Mouse (Mus musculus) midbrain, embryonic 12.5 days (tissue): ENCODE results near the gene Phactr4. TPM values are rescaled to one million over a fixed set of nuclear protein-coding genes. Genes with fewer than 3 reads are reported as not detected.

Experiments used
- ATAC-seq: fragments of 200-750 bp; cut with Nextera tagmentation; 2 replicates; pipeline ENCODE4 v1.8.0; 2017; ENCODE audit warnings: low read depth, moderate TSS enrichment, moderate library complexity; ENCODE audit not compliant: low FRiP score
- H3K27ac ChIP-seq: fragments of 300-500 bp; sonication (generic); replicated peaks from 2 replicates; pipeline ENCODE4 v1.5.1; 2016; ENCODE audit warnings: mild to moderate bottlenecking
- H3K27me3 ChIP-seq: fragments of 300-500 bp; sonication (generic); 2 replicates; pipeline ENCODE4 v1.6.1; 2016; ENCODE audit warnings: mild to moderate bottlenecking
- H3K36me3 ChIP-seq: fragments of 300-500 bp; sonication (generic); 2 replicates; pipeline ENCODE4 v1.6.1; 2016
- H3K4me1 ChIP-seq: fragments of 300-500 bp; sonication (generic); 2 replicates; pipeline ENCODE4 v1.6.1; 2016
- H3K4me2 ChIP-seq: fragments of 300-500 bp; sonication (generic); replicated peaks from 2 replicates; pipeline ENCODE4 v1.6.1; 2016; ENCODE audit warnings: mild to moderate bottlenecking, moderate library complexity
- H3K4me3 ChIP-seq: fragments of 300-500 bp; sonication (generic); 2 replicates; pipeline ENCODE4 v1.5.1; 2016; ENCODE audit warnings: mild to moderate bottlenecking
- H3K9ac ChIP-seq: fragments of 300-500 bp; sonication (generic); replicated peaks from 2 replicates; pipeline ENCODE4 v1.6.1; 2016; ENCODE audit warnings: mild to moderate bottlenecking, moderate library complexity
- H3K9me3 ChIP-seq: fragments of 300-500 bp; sonication (generic); 2 replicates; pipeline ENCODE4 v1.6.1; 2016; ENCODE audit warnings: mild to moderate bottlenecking
- whole genome bisulfite sequencing: fragments of 180-500 bp; shearing (Covaris S2); methylation state at CpG from one replicate; pipeline ENCODE4 v1.1.7; 2016; 5-methylcytosine and 5-hydroxymethylcytosine counted together
- polyA plus RNA-seq: library from polyadenylated mRNA; unstranded; fragments of >200 nt; fragmentation: Nextera tagmentation; extraction: Ambion mirVana; gene quantifications from 2 replicates; pipeline ENCODE4 v1.2.1, GENCODE M21; 2016

Gene Phactr4
- polyA plus RNA-seq = 19.7 and 20.7 TPM in 2 replicates

- peak within 1 kb of the TSS; percentile 96 for H3K27ac ChIP-seq
- H3K27me3 ChIP-seq = no peaks in the 10 kb centered on the region
- peak within 1 kb of the TSS; percentile 69 for H3K4me2 ChIP-seq
- H3K9me3 ChIP-seq = no peaks in the 10 kb centered on the region
- peak within 1 kb of the TSS; percentile 85 for H3K9ac ChIP-seq
- under 1% methylated on average over 58 of the region's 73 CpGs for WGBS
- H3K4me3 ChIP-seq = peak within 1 kb of the TSS; percentile 80
- H3K4me1 ChIP-seq = peaks cover 12% of the 10 kb centered on the region
- peak; percentile 99 for ATAC-seq
- no peaks in the 10 kb centered on the region for H3K36me3 ChIP-seq
Observed at GRCm38 (mm10) chr4:132421923-132422782, at the start of gene Phactr4. Gene Phactr4 (minus strand): TSS chr4:132422489.

GRCm38 (mm10) chr4:132469873-132470272, 47.6 kb upstream of the Phactr4 start:
- Histone ChIP-seq H3K9ac (no peak overlapping the region), H3K27ac (no peak overlapping the region), H3K4me3 (no peak overlapping the region), H3K4me1 (no peaks in the 10 kb centered on the region), H3K27me3 (no peaks in the 10 kb centered on the region), H3K4me2 (no peak overlapping the region), H3K36me3 (no peaks in the 10 kb centered on the region), H3K9me3 (no peaks in the 10 kb centered on the region)
- 36% methylated on average over 3 of the region's 3 CpGs for WGBS
- no peak for ATAC-seq

GRCm38 (mm10) chr4:132464255-132464613, 41.9 kb upstream of the Phactr4 start:
- Histone ChIP-seq H3K27me3 (no peaks in the 10 kb centered on the region), H3K4me2 (peak overlapping the region; percentile 74), H3K9ac (no peak overlapping the region; the same call in 1 of the 2 replicates), H3K4me1 (peaks cover 17% of the 10 kb centered on the region), H3K9me3 (no peaks in the 10 kb centered on the region), H3K4me3 (peak overlapping the region; percentile 90), H3K36me3 (peaks cover 22% of the 10 kb centered on the region), H3K27ac (no peak overlapping the region)
- ATAC-seq = peak; percentile 47; the same call in 1 of the 2 replicates
- WGBS = 4% methylated on average over 5 of the region's 5 CpGs

GRCm38 (mm10) chr4:132463430-132464254, 41.4 kb upstream of the Phactr4 start, which contains the start of gene Med18:
Gene Med18 (minus strand): TSS chr4:132463921.
- H3K4me3 ChIP-seq = peak within 1 kb of the TSS; percentile 90
- peak; percentile 95 for ATAC-seq
- H3K9ac ChIP-seq = peak within 1 kb of the TSS; percentile 83
- peaks cover 17% of the 10 kb centered on the region for H3K4me1 ChIP-seq
- H3K4me2 ChIP-seq = peak within 1 kb of the TSS; percentile 74
- no peak within 1 kb of the TSS; the same call in 1 of the 2 replicates for H3K27ac ChIP-seq
- under 1% methylated on average over 44 of the region's 44 CpGs for WGBS
- H3K36me3 ChIP-seq = peaks cover 24% of the 10 kb centered on the region
- H3K9me3 ChIP-seq = no peaks in the 10 kb centered on the region
- no peaks in the 10 kb centered on the region for H3K27me3 ChIP-seq

- Histone ChIP-seq H3K36me3 (peaks cover 32% of the 10 kb centered on the region), H3K4me1 (peaks cover 17% of the 10 kb centered on the region), H3K9ac (peak overlapping the region; percentile 83), H3K4me2 (peak overlapping the region; percentile 74), H3K27ac (no peak overlapping the region), H3K27me3 (no peaks in the 10 kb centered on the region), H3K4me3 (peak overlapping the region; percentile 90), H3K9me3 (no peaks in the 10 kb centered on the region)
- ATAC-seq = no peak
- WGBS = 17% methylated on average over 11 of the region's 11 CpGs
Observed at GRCm38 (mm10) chr4:132462836-132463235, 40.5 kb upstream of the Phactr4 start.

GRCm38 (mm10) chr4:132460225-132460624, 37.9 kb upstream of the Phactr4 start:
- 92% methylated on average over 8 of the region's 8 CpGs for WGBS
- no peaks in the 10 kb centered on the region for H3K9me3 ChIP-seq
- H3K36me3 ChIP-seq = peaks cover 38% of the 10 kb centered on the region

GRCm38 (mm10) chr4:132455561-132455960, 33.3 kb upstream of the Phactr4 start:
- ATAC-seq = no peak
- 95% methylated on average over 6 of the region's 6 CpGs for WGBS
- no peak overlapping the region for H3K4me3 ChIP-seq
- no peaks in the 10 kb centered on the region for H3K9me3 ChIP-seq
- H3K27ac ChIP-seq = no peak overlapping the region
- H3K9ac ChIP-seq = no peak overlapping the region
- no peaks in the 10 kb centered on the region for H3K4me1 ChIP-seq
- peaks cover 30% of the 10 kb centered on the region for H3K36me3 ChIP-seq
- H3K27me3 ChIP-seq = no peaks in the 10 kb centered on the region
- no peak overlapping the region for H3K4me2 ChIP-seq

More at GRCm38 (mm10) chr4:132460225-132460624, 37.9 kb upstream of the Phactr4 start:
- H3K27me3 ChIP-seq = no peaks in the 10 kb centered on the region
- H3K4me2 ChIP-seq = no peak overlapping the region
- no peak for ATAC-seq
- no peak overlapping the region for H3K4me3 ChIP-seq
- no peak overlapping the region for H3K9ac ChIP-seq
- H3K27ac ChIP-seq = no peak overlapping the region
- H3K4me1 ChIP-seq = peaks cover 17% of the 10 kb centered on the region

GRCm38 (mm10) chr4:132455146-132455545, 32.9 kb upstream of the Phactr4 start:
- Histone ChIP-seq H3K4me1 (no peaks in the 10 kb centered on the region), H3K27ac (no peak overlapping the region), H3K9ac (no peak overlapping the region), H3K27me3 (no peaks in the 10 kb centered on the region), H3K4me2 (no peak overlapping the region), H3K9me3 (no peaks in the 10 kb centered on the region), H3K4me3 (no peak overlapping the region), H3K36me3 (peaks cover 26% of the 10 kb centered on the region)
- ATAC-seq = no peak
- 86% methylated on average over 3 of the region's 3 CpGs for WGBS

GRCm38 (mm10) chr4:132454216-132454615, 31.9 kb upstream of the Phactr4 start:
- Histone ChIP-seq H3K4me1 (no peaks in the 10 kb centered on the region), H3K9ac (no peak overlapping the region), H3K4me2 (no peak overlapping the region), H3K27ac (no peak overlapping the region), H3K36me3 (peaks cover 17% of the 10 kb centered on the region), H3K4me3 (no peak overlapping the region), H3K9me3 (no peaks in the 10 kb centered on the region), H3K27me3 (no peaks in the 10 kb centered on the region)
- no peak for ATAC-seq
- 82% methylated on average over 6 of the region's 6 CpGs for WGBS

GRCm38 (mm10) chr4:132449778-132450177, 27.5 kb upstream of the Phactr4 start:
- Histone ChIP-seq H3K9ac (no peak overlapping the region), H3K4me3 (no peak overlapping the region), H3K27me3 (no peaks in the 10 kb centered on the region), H3K4me1 (no peaks in the 10 kb centered on the region), H3K36me3 (no peaks in the 10 kb centered on the region), H3K4me2 (no peak overlapping the region), H3K27ac (no peak overlapping the region), H3K9me3 (no peaks in the 10 kb centered on the region)
- WGBS = 88% methylated on average over 3 of the region's 3 CpGs
- no peak for ATAC-seq

GRCm38 (mm10) chr4:132446105-132446504, 23.8 kb upstream of the Phactr4 start:
- Histone ChIP-seq H3K27me3 (no peaks in the 10 kb centered on the region), H3K9me3 (no peaks in the 10 kb centered on the region), H3K36me3 (no peaks in the 10 kb centered on the region), H3K4me1 (no peaks in the 10 kb centered on the region), H3K9ac (no peak overlapping the region), H3K4me2 (no peak overlapping the region), H3K4me3 (no peak overlapping the region), H3K27ac (no peak overlapping the region)
- 86% methylated on average over 12 of the region's 12 CpGs for WGBS
- no peak for ATAC-seq

- Histone ChIP-seq H3K36me3 (no peaks in the 10 kb centered on the region), H3K4me1 (no peaks in the 10 kb centered on the region), H3K9me3 (no peaks in the 10 kb centered on the region), H3K27ac (no peak overlapping the region), H3K9ac (no peak overlapping the region), H3K4me3 (no peak overlapping the region), H3K4me2 (no peak overlapping the region), H3K27me3 (no peaks in the 10 kb centered on the region)
- 87% methylated on average over 8 of the region's 8 CpGs for WGBS
- no peak for ATAC-seq
Observed at GRCm38 (mm10) chr4:132444516-132444915, 22.2 kb upstream of the Phactr4 start.
